Mouse (Mus musculus) liver, embryonic 11.5 days (tissue): ENCODE measurements around the gene Psmb11. TPM values are rescaled to one million over a fixed set of nuclear protein-coding genes. Genes with fewer than 3 reads are reported as not detected.
A peak's percentile ranks its signal among the peaks of the same experiment; 100 is the strongest.
"Not testable (repeated sequence)": the region's sequence is repeated elsewhere in the genome, so short reads cannot be mapped to it uniquely, and the experiment has no call there.

Source experiments
- ATAC-seq: fragments of 200-750 bp; cut with Nextera tagmentation; replicated peaks from 2 replicates; pipeline ENCODE4 v1.8.0; 2017; ENCODE audit warnings: moderate number of reproducible peaks, mild to moderate bottlenecking, moderate TSS enrichment, moderate library complexity; ENCODE audit not compliant: low FRiP score
- DNase-seq: peaks from one replicate; pipeline ENCODE4 v3.0.0-alpha.2; 2017; ENCODE audit warnings: low spot score
- H3K27ac ChIP-seq: fragments of 300-500 bp; sonication (generic); 2 replicates; pipeline ENCODE4 v1.5.1; 2014; ENCODE audit warnings: mild to moderate bottlenecking, low read depth, low read length, control low read depth
- H3K27me3 ChIP-seq: fragments of 300-500 bp; sonication (generic); replicated peaks from 2 replicates; pipeline ENCODE4 v1.6.1; 2014; ENCODE audit warnings: low read length, mixed read lengths; ENCODE audit not compliant: control insufficient read depth, insufficient read depth
- H3K36me3 ChIP-seq: fragments of 300-500 bp; sonication (generic); 2 replicates; pipeline ENCODE4 v1.6.1; 2014; ENCODE audit warnings: mild to moderate bottlenecking, low read length, moderate library complexity, mixed read lengths; ENCODE audit not compliant: control insufficient read depth, insufficient read depth
- H3K4me1 ChIP-seq: fragments of 300-500 bp; sonication (generic); replicated peaks from 2 replicates; pipeline ENCODE4 v1.6.1; 2014; ENCODE audit warnings: low read length, mixed read lengths; ENCODE audit not compliant: control insufficient read depth, insufficient read depth
- H3K4me2 ChIP-seq: fragments of 300-500 bp; sonication (generic); 2 replicates; pipeline ENCODE4 v1.6.1; 2014; ENCODE audit warnings: mild to moderate bottlenecking, control low read depth, moderate library complexity
- H3K4me3 ChIP-seq: fragments of 300-500 bp; sonication (generic); 2 replicates; pipeline ENCODE4 v1.5.1; 2014; ENCODE audit warnings: low read depth, low read length, control low read depth
- H3K9ac ChIP-seq: fragments of 300-500 bp; sonication (generic); 2 replicates; pipeline ENCODE4 v1.6.1; 2014; ENCODE audit warnings: low read depth, low read length, control low read depth
- H3K9me3 ChIP-seq: fragments of 300-500 bp; sonication (generic); 2 replicates; pipeline ENCODE4 v1.6.1; 2016; ENCODE audit warnings: low read length, inconsistent platforms, mixed read lengths; ENCODE audit not compliant: control insufficient read depth
- WGBS: fragments of 180-500 bp; shearing (Covaris S2); extraction: QIAGEN DNeasy Blood & Tissue Kit; methylation state at CpG from one replicate; pipeline ENCODE4 v1.1.7; 2014; 5-methylcytosine and 5-hydroxymethylcytosine counted together
- polyA plus RNA-seq: library from polyadenylated mRNA; unstranded; fragments of >200 nt; fragmentation: Nextera tagmentation; extraction: Ambion mirVana; gene quantifications from 2 replicates; pipeline ENCODE4 v1.2.1, GENCODE M21; 2014

Psmb11 gene
- polyA plus RNA-seq, 1 experiment from 2014 or later, result not detected

DNA sequence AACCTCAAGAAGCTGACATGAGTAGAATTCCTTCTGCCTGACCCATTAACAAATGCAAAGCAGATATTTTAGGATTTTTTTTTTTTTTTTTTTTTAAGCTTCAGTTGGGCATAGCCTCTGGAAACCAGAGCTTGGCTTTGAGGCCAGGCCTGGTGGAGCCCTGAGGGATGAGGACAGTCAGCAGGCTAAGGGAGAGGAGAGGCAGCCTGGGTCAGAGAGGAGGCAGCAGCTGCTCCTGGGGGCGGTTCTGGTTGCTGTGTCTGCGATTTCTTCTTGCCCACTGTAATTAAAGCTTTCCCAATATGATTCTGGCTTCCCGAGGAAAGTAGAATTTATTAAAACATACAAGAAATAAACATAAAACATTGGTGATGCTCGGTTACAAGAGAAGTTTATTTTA is 12.0 kb upstream of the Psmb11 start:
- no peak overlapping the region for H3K4me3 ChIP-seq
- no peaks in the 10 kb centered on the region for H3K9me3 ChIP-seq
- no peak for ATAC-seq
- 71% methylated on average over 4 of the region's 4 CpGs for WGBS
- DNase-seq, result no peak
- H3K4me1 ChIP-seq, result peaks cover 1% of the 10 kb centered on the region; the same call in 1 of the 2 replicates
- H3K4me2 ChIP-seq, result no peak overlapping the region
- peaks cover 14% of the 10 kb centered on the region for H3K36me3 ChIP-seq
- H3K27ac ChIP-seq, result no peak overlapping the region
- H3K9ac ChIP-seq, result no peak overlapping the region
- H3K27me3 ChIP-seq, result no peaks in the 10 kb centered on the region

DNA sequence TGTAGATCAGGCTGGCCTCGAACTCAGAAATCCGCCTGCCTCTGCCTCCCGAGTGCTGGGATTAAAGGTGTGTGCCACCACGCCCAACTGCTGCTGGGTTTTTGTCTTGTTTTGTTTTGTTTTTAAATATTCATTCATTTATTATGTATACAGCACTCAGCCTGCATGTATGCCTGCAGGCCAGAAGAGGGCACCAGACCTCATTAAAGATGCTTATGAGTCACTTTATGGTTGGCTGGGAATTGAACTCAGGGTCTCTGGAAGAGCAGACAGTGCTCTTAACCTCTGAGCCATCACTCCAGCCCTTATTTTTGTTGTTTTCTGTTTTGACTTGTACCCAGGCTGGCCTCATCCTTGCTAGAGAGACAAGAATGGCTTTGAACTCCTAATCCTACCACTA is 11.3 kb upstream of the Psmb11 start:
- no peaks in the 10 kb centered on the region for H3K27me3 ChIP-seq
- no peak overlapping the region for H3K4me3 ChIP-seq
- DNase-seq (no peak), ATAC-seq (no peak)
- H3K9ac ChIP-seq, result no peak overlapping the region
- no peaks in the 10 kb centered on the region for H3K9me3 ChIP-seq
- H3K36me3 ChIP-seq, result peaks cover 16% of the 10 kb centered on the region
- H3K27ac ChIP-seq, result no peak overlapping the region
- no peak overlapping the region for H3K4me2 ChIP-seq
- H3K4me1 ChIP-seq, result no peaks in the 10 kb centered on the region
- WGBS, result 71% methylated on average over 4 of the region's 4 CpGs

DNA sequence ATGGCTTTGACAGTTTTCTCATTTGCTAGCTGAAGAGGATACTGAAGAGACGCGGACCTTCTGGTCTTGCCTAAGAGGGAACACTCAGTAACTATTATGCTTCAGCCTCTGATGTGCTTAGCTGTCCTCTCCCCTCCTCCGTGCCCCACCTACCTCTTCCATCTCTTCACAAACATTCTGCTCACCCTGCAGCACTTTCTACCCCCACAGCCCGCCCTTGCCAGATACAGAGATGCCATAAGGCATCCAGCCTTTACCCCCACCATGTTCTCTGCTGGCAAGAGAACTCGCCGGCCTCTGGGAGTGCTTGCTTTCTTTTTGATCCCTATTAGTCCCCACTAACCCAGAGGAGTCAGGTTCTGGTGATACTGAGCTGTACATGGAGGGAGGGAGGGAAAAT is 10.6 kb upstream of the Psmb11 start:
- no peaks in the 10 kb centered on the region; the same call in 1 of the 2 replicates for H3K4me1 ChIP-seq
- H3K9ac ChIP-seq, result no peak overlapping the region
- H3K4me3 ChIP-seq, result no peak overlapping the region
- 84% methylated on average over 6 of the region's 6 CpGs for WGBS
- H3K27me3 ChIP-seq, result no peaks in the 10 kb centered on the region
- no peaks in the 10 kb centered on the region for H3K9me3 ChIP-seq
- peaks cover 18% of the 10 kb centered on the region for H3K36me3 ChIP-seq
- no peak overlapping the region for H3K27ac ChIP-seq
- DNase-seq (no peak), ATAC-seq (no peak)
- no peak overlapping the region for H3K4me2 ChIP-seq

DNA sequence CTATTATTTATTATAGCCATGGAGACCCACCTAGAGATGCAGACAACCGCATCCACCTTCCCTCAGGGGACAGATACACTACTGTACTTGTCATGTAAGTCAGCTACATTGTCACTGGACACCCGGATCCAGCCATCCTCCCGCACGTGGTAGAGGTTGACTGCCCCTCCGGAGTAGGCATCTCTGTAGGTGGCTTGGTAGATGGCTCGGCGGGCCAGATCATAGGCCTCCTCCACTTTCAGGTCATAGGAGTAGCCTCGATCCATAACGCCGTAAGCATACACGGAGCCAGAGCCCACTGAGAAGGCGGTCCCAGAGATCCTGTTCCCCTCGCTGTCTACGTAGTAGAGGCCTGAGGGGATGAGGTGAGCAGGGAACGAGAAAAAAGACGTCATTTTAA is 7.1 kb upstream of the Psmb11 start:
- not testable (repeated sequence) for DNase-seq, H3K27me3 ChIP-seq, H3K27ac ChIP-seq, H3K9ac ChIP-seq, H3K9me3 ChIP-seq, H3K4me2 ChIP-seq, H3K4me3 ChIP-seq, H3K4me1 ChIP-seq, ATAC-seq
- H3K36me3 ChIP-seq, result peaks cover 24% of the 10 kb centered on the region
- WGBS, result 88% methylated on average over 16 of the region's 16 CpGs

DNA sequence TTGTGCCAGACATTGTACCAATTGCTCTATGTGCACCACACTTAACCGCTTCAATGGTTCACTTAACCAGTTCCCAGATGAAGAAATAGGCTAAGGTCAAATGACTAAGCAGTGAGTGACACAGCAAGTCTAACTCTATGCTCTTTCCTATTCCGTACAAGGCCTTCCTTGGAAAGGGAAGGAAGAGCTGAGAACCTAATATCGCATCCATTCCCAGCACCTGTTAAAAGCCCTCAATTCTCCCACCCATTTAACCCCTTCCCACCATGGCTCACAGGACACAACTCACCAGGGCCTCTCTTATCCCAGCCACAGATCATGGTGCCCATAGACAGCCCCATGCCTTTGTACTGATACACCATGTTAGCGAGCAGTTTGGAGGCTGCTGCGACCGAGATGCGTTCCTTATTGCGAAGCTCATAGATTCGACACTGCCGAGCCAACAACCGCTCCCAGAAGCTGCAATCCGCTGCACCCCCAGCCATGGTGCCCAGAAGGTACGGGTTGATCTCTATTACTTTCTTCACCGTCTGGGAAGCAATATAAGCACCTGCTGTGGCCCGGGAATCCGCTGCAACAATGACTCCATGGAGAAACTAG is 4.9 kb upstream of the Psmb11 start:
- Histone ChIP-seq H3K4me3 (peak overlapping the region; percentile 71; the same call in 1 of the 2 replicates), H3K27me3 (no peaks in the 10 kb centered on the region), H3K4me2 (peak overlapping the region; percentile 77), H3K27ac (no peak overlapping the region), H3K36me3 (peaks cover 24% of the 10 kb centered on the region), H3K9me3 (no peaks in the 10 kb centered on the region), H3K9ac (no peak overlapping the region), H3K4me1 (peaks cover 6% of the 10 kb centered on the region)
- 88% methylated on average over 16 of the region's 16 CpGs for WGBS
- no peak for DNase-seq
- no peak for ATAC-seq

DNA sequence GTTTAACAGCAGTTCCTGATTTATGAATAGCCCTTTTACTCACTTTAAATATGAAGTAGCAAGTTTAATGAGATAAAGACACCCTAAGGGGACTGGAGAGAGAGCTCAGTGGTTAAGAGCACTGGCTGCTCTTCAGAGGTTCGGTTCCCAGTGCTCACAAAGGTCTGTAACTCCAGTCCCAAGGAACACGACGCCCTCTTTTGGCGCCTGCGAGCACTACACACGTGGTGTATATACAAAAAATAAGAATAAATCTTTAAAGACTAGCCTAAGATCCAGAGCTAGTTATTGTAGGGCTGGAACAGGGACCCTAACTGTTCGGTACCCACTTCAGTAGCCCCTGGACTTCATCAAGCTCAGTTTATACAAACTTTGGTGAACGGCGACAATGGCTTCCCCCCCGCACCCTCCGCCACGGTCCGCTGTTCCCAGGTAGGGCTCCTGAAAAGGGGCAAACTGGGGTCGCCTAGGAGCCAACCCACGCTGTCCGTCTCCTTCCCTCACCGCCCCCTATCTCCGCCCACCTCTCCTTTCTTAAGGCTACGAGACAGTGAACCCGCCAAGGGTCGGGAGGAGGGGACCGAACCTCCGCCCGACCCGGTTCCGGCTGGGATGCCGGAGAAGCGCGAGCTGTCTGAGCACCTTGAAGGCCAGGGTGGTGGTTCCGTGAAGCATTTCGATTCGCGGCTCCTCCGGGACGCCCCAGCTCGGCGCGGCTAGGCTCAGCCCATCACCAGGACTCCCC is 3.9 kb upstream of the Psmb11 start:
- Histone ChIP-seq H3K4me2 (peak overlapping the region; percentile 77), H3K27me3 (no peaks in the 10 kb centered on the region), H3K4me1 (peaks cover 6% of the 10 kb centered on the region), H3K36me3 (peaks cover 21% of the 10 kb centered on the region), H3K27ac (peak overlapping the region; percentile 69), H3K9ac (peak overlapping the region; percentile 80), H3K4me3 (peak overlapping the region; percentile 71), H3K9me3 (no peaks in the 10 kb centered on the region)
- DNase-seq (peak; percentile 71), ATAC-seq (peak; percentile 51)
- 2% methylated on average over 38 of the region's 38 CpGs for WGBS

DNA sequence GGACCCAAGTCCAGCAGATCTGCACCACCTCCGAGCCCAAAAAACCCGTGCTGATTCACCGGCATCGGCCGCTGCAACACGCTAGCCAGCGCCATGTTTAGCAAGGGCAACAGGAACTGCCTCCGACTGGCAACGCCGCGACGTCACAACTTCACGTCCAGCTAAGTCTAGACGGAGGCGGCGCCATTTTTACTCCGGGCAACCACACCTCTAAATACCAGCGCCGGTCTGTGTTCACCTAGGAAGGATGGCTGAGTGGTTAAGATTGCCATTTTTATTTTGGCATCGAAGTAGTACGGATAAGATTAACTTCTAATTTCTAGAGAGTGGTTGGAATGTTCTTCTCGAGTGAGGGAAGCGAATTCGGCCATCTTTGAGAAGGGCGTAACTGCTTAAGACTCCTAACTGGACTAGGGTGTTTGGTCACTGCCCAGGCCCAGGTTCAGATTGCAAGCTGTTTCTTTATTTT is 3.3 kb upstream of the Psmb11 start, which contains the start of gene Psmb5:
Gene Psmb5 (minus strand): TSS at position 126 of the 469 bp plus-strand sequence.
- DNase-seq (peak; percentile 88), ATAC-seq (peak; percentile 86)
- H3K4me2 ChIP-seq, result peak within 1 kb of the TSS; percentile 77
- peaks cover 16% of the 10 kb centered on the region for H3K36me3 ChIP-seq
- H3K27ac ChIP-seq, result peak within 1 kb of the TSS; percentile 69
- H3K4me3 ChIP-seq, result peak within 1 kb of the TSS; percentile 71
- under 1% methylated on average over 25 of the region's 25 CpGs for WGBS
- peaks cover 6% of the 10 kb centered on the region for H3K4me1 ChIP-seq
- no peaks in the 10 kb centered on the region for H3K27me3 ChIP-seq
- H3K9ac ChIP-seq, result peak within 1 kb of the TSS; percentile 80
- H3K9me3 ChIP-seq, result no peaks in the 10 kb centered on the region

DNA sequence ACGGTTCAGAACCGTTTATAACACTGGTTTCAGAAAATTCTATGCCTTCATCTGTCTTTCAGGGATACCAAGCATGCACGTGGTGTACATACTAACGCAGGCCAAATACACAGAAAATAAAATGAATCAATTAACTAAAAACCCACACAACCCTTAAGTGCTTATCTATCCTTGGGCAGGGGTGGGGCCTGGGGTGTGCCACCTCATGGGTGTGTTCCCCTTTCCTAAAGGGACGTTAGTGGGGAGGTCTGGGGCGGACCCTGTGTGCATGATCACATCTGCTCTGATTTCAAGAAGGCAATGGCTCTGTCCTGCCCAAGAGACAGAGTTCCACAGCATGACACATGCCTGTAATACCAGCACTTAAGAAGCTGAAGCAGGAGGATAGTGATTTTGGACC is 2.1 kb downstream of the Psmb11 start:
- ATAC-seq (no peak), DNase-seq (no peak)
- WGBS, result 62% methylated on average over 6 of the region's 6 CpGs
- H3K27ac ChIP-seq, result no peak overlapping the region
- H3K27me3 ChIP-seq, result peaks cover 3% of the 10 kb centered on the region; the same call in 1 of the 2 replicates
- H3K4me3 ChIP-seq, result no peak overlapping the region
- no peaks in the 10 kb centered on the region for H3K4me1 ChIP-seq
- H3K36me3 ChIP-seq, result no peaks in the 10 kb centered on the region
- no peaks in the 10 kb centered on the region for H3K9me3 ChIP-seq
- H3K9ac ChIP-seq, result no peak overlapping the region
- H3K4me2 ChIP-seq, result no peak overlapping the region
